Mouse (Mus musculus) liver, embryonic 15.5 days (tissue): ENCODE measurements around the gene Prkce. TPM values are rescaled to one million over a fixed set of nuclear protein-coding genes. Genes with fewer than 3 reads are reported as not detected.

Experiments
- ATAC-seq: fragments of 200-750 bp; cut with Nextera tagmentation; 2 replicates; pipeline ENCODE4 v1.8.0; 2017; ENCODE audit warnings: moderate number of reproducible peaks, mild to moderate bottlenecking, moderate library complexity; ENCODE audit not compliant: insufficient read depth
- H3K27ac ChIP-seq: fragments of 300-500 bp; sonication (generic); replicated peaks from 2 replicates; pipeline ENCODE4 v1.5.1; 2015; ENCODE audit warnings: mild to moderate bottlenecking, inconsistent platforms
- H3K27me3 ChIP-seq: fragments of 300-500 bp; sonication (generic); 2 replicates; pipeline ENCODE4 v1.6.1; 2015; ENCODE audit warnings: mild to moderate bottlenecking, inconsistent platforms
- H3K36me3 ChIP-seq: fragments of 300-500 bp; sonication (generic); replicated peaks from 2 replicates; pipeline ENCODE4 v1.6.1; 2015; ENCODE audit warnings: moderate library complexity, mild to moderate bottlenecking, inconsistent platforms
- H3K4me1 ChIP-seq: fragments of 300-500 bp; sonication (generic); replicated peaks from 2 replicates; pipeline ENCODE4 v1.6.1; 2015; ENCODE audit warnings: inconsistent platforms
- H3K4me2 ChIP-seq: fragments of 300-500 bp; sonication (generic); 2 replicates; pipeline ENCODE4 v1.6.1; 2015; ENCODE audit warnings: moderate library complexity, mild to moderate bottlenecking, inconsistent platforms
- H3K4me3 ChIP-seq: fragments of 300-500 bp; sonication (generic); replicated peaks from 2 replicates; pipeline ENCODE4 v1.5.1; 2015; ENCODE audit warnings: mild to moderate bottlenecking, inconsistent platforms
- H3K9ac ChIP-seq: fragments of 300-500 bp; sonication (generic); 2 replicates; pipeline ENCODE4 v1.6.1; 2015; ENCODE audit warnings: moderate library complexity, mild to moderate bottlenecking, inconsistent platforms
- H3K9me3 ChIP-seq: fragments of 300-500 bp; sonication (generic); replicated peaks from 2 replicates; pipeline ENCODE4 v1.6.1; 2016; ENCODE audit warnings: inconsistent platforms
- WGBS: fragments of 180-500 bp; shearing (Covaris S2); methylation state at CpG from one replicate; pipeline ENCODE4 v1.1.7; 2015; ENCODE audit warnings: mixed read lengths; ENCODE audit not compliant: insufficient replicate concordance; 5-methylcytosine and 5-hydroxymethylcytosine counted together
- polyA plus RNA-seq: library from polyadenylated mRNA; unstranded; fragments of >200 nt; fragmentation: Nextera tagmentation; extraction: Ambion mirVana; gene quantifications from 2 replicates; pipeline ENCODE4 v1.2.1, GENCODE M21; 2015

Gene Prkce
- polyA plus RNA-seq, 1 experiment from 2014 or later: 0.79 TPM

DNA sequence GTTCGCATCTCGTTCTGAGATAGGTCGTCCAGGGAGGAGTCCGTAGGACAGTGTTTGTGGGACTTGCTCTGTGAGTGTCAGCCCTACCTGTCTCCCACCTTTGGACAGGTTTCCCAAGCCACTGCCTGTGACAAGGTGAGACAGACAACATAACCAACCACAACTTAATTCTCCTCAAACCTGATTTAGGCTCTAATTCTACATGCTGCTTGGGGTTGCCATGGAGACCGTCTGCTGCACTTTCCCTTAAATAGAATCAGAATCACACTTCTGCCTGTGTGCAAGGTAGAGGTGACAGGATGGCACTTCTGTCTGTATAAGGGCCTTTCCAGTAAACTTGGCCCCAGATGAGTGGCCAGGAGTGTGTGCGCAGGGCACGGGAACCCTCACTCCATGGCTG, 248.4 kb downstream of the Prkce start:
- Histone ChIP-seq H3K9me3 (no peaks in the 10 kb centered on the region), H3K27me3 (no peaks in the 10 kb centered on the region), H3K4me2 (no peak overlapping the region), H3K4me1 (no peaks in the 10 kb centered on the region), H3K27ac (no peak overlapping the region), H3K9ac (no peak overlapping the region), H3K36me3 (no peaks in the 10 kb centered on the region), H3K4me3 (no peak overlapping the region)
- 71% methylated on average over 7 of the region's 7 CpGs for WGBS
- ATAC-seq: no peak

DNA sequence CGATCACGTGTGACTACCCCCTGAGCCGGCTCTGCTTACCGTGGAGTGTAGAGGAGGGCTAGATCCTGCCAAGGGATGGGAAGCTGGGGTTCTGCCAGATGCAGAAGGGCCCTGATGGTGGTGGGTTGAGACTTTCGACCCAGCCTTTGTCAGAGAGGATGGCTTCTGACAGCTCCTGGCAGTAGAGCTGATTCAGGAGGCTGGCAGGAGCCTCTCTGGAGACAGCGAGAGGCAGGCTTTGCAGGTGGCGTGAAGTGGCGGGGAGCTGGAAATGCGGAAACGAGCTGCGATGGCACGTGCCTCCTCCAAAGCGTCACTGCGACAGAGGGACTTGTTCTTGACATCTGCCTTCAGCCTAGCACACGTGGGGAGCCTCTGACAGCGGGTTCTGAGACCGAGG, 250.7 kb downstream of the Prkce start:
- no peaks in the 10 kb centered on the region for H3K4me1 ChIP-seq
- ATAC-seq: no peak
- no peak overlapping the region for H3K4me3 ChIP-seq
- H3K27ac ChIP-seq: no peak overlapping the region
- H3K9me3 ChIP-seq: no peaks in the 10 kb centered on the region
- 74% methylated on average over 17 of the region's 17 CpGs for WGBS
- no peaks in the 10 kb centered on the region for H3K27me3 ChIP-seq
- no peaks in the 10 kb centered on the region for H3K36me3 ChIP-seq
- H3K4me2 ChIP-seq: no peak overlapping the region
- H3K9ac ChIP-seq: no peak overlapping the region

DNA sequence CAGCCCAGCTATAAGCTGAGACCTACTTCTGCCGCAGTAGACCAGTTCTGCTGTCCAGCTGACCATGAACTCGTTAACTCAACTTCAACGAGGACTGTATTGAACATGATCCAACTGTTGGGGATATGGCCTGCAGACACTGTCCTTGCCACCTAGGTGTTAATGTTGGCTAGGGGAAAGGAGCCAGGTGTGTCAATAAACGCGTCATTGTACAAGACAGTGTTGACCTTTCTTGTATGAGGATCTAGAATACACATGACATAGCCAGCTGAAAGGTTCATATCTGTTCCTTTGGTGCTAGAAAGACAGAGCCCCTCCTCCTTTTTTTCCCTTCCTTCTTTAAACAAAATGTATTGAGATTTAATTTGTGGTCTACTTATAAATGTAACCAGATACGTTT, 251.6 kb downstream of the Prkce start:
- ATAC-seq: no peak
- H3K4me1 ChIP-seq: no peaks in the 10 kb centered on the region
- H3K4me2 ChIP-seq: no peak overlapping the region
- H3K4me3 ChIP-seq: no peak overlapping the region
- no peak overlapping the region for H3K9ac ChIP-seq
- H3K27me3 ChIP-seq: no peaks in the 10 kb centered on the region
- H3K27ac ChIP-seq: no peak overlapping the region
- WGBS: 72% methylated on average over 6 of the region's 6 CpGs
- no peaks in the 10 kb centered on the region for H3K36me3 ChIP-seq
- no peaks in the 10 kb centered on the region for H3K9me3 ChIP-seq

DNA sequence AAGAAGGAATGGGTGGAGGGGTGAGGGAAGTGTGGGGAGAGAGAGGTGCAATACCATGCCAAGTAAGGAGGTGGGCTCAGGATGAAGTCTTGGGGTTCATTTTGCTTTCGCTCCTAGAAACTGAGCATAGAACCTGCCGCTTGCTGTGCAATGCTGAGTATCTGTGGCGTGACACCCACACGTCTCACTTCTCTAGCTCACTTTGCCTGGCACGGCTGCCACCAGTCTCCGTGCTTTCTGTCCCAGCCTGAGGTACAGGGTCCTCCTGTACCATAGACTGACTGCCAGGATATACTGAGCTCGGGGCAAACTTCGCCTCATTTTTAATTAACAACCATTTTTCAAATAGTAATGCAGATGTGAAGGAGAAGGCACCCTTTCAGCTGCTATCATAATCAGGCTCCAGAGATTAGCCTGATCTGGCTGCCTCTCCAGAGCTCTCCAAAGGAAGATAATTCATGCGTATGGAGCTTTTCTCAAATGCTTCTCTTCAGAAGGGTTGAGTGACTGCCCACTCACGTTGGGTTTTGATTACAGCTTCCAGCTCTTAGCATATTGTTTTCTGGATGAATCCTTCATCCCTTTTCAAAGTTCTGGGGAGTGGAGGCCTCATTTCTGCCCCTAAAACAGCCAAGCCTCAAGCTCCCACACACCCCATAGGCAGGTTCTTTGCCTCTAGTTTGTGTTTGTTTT, 253.2 kb downstream of the Prkce start:
- no peak overlapping the region for H3K4me2 ChIP-seq
- H3K27me3 ChIP-seq: no peaks in the 10 kb centered on the region
- no peak overlapping the region for H3K27ac ChIP-seq
- no peaks in the 10 kb centered on the region for H3K36me3 ChIP-seq
- 67% methylated on average over 10 of the region's 10 CpGs for WGBS
- no peak overlapping the region for H3K4me3 ChIP-seq
- H3K9me3 ChIP-seq: no peaks in the 10 kb centered on the region
- ATAC-seq: no peak
- H3K9ac ChIP-seq: no peak overlapping the region
- H3K4me1 ChIP-seq: no peaks in the 10 kb centered on the region

DNA sequence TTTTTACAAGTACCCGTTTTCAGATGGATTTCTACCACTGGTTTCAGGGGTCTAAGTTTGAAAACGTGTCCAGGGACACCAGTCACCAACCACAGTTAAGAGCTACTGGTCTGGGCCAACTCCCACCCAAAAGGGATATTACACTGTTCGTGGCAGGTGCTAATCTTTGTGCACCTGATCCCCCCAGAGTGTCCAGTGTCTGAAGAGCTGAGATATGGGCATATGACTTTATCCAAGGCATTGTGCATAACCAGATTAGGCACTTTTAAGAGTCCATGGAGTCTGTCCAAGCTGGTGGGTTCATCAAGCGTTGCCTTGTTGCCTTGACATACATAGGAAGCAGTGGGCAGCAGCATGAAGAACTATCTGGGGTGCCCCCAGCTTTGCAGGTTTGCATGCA, 254.4 kb downstream of the Prkce start:
- ATAC-seq: no peak
- Histone ChIP-seq H3K9ac (no peak overlapping the region), H3K27me3 (no peaks in the 10 kb centered on the region), H3K27ac (no peak overlapping the region), H3K4me2 (no peak overlapping the region), H3K9me3 (no peaks in the 10 kb centered on the region), H3K4me3 (no peak overlapping the region), H3K4me1 (no peaks in the 10 kb centered on the region), H3K36me3 (no peaks in the 10 kb centered on the region)
- 33% methylated on average over 4 of the region's 4 CpGs for WGBS

DNA sequence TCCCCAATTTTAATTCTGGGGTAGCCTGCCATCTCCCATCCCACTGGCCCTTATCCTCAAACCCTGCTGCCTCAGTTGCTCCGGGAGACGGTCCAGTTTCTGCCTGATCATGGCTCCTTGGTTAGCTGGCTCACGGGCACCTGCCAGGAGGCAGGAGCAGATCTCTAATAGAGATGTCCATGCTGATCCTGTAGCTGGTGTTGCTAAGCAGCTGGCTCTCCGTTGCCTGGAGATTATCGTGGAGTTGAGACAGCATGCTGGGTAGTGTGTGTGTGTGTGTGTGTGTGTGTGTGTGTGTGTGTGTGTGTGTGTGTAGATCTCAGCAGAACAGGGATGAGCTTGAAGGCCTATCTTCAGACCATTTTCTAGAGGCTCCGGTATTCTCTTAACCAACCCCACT, 262.3 kb downstream of the Prkce start:
- Histone ChIP-seq H3K27me3 (no peaks in the 10 kb centered on the region), H3K36me3 (no peaks in the 10 kb centered on the region), H3K9me3 (no peaks in the 10 kb centered on the region), H3K27ac (no peak overlapping the region), H3K4me2 (no peak overlapping the region), H3K4me3 (no peak overlapping the region), H3K4me1 (no peaks in the 10 kb centered on the region), H3K9ac (no peak overlapping the region)
- ATAC-seq: no peak
- 77% methylated on average over 6 of the region's 6 CpGs for WGBS

DNA sequence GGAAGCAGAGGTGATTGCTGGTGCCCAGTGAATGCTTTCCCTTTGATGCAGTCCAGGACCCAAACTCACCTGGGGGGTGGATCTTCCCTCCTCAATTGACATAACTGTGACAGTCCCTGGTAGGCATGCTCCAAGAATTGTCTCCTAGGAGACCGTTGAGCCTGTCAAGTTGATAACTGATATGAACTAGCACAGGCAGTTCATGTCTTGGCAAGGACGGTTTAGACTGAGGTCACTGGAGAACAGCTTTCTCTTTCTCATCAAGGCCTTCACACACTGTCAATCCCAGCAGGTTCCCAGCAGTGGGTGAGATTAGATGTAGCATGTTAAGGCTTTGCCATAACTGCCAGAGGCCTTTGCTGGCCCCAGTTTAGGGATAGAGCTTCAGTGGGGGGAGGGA, 265.5 kb downstream of the Prkce start:
- Histone ChIP-seq H3K9ac (no peak overlapping the region), H3K4me1 (no peaks in the 10 kb centered on the region; the same call in 1 of the 2 replicates), H3K27me3 (no peaks in the 10 kb centered on the region), H3K4me3 (no peak overlapping the region), H3K4me2 (no peak overlapping the region), H3K36me3 (no peaks in the 10 kb centered on the region), H3K27ac (no peak overlapping the region), H3K9me3 (no peaks in the 10 kb centered on the region)
- WGBS: 38% methylated on average over 2 of the region's 2 CpGs
- ATAC-seq: no peak

DNA sequence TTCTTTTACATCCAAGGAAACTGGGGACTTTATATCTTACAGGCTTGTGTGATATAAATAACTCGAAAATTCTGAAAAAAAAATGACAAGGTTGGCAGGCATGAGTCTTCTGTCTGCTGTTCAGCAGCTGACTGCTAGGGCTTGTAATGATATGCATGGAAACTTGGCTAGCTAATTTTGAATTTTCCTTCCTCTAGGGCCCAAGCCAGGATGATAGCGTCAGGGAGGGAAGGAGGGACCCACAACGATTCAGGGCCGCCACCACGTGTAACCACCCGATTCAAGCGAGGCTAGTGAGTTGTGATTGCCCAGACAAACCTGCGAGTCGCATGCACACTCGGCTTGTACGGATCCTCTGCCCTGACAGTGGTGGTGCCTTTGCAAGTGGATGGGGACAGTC, 266.2 kb downstream of the Prkce start:
- Histone ChIP-seq H3K27ac (no peak overlapping the region), H3K9ac (no peak overlapping the region), H3K27me3 (no peaks in the 10 kb centered on the region), H3K4me2 (no peak overlapping the region), H3K36me3 (no peaks in the 10 kb centered on the region), H3K4me1 (no peaks in the 10 kb centered on the region; the same call in 1 of the 2 replicates), H3K4me3 (no peak overlapping the region), H3K9me3 (no peaks in the 10 kb centered on the region)
- 78% methylated on average over 11 of the region's 11 CpGs for WGBS
- no peak for ATAC-seq

DNA sequence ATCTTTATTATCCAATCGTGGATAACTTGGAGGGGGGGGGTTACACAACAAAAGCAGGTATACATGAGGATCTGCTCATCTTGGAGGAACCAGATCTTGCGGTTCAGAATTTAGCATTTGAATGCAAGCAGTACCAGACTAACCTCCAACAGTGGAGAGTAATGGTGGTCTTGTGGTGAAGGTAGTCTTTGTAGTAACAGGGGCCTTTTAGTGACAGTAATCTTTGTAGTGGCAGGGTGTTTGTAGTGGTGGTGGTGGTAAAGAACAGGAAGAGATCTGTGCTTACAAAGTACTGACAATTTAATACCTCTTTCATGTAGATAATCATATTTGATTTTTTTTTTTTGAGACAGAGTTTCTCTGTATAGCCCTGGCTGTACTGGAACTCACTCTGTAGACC, 267.2 kb downstream of the Prkce start:
- whole genome bisulfite sequencing: 60% methylated on average over 2 of the region's 2 CpGs
- no peak overlapping the region for H3K4me3 ChIP-seq

DNA sequence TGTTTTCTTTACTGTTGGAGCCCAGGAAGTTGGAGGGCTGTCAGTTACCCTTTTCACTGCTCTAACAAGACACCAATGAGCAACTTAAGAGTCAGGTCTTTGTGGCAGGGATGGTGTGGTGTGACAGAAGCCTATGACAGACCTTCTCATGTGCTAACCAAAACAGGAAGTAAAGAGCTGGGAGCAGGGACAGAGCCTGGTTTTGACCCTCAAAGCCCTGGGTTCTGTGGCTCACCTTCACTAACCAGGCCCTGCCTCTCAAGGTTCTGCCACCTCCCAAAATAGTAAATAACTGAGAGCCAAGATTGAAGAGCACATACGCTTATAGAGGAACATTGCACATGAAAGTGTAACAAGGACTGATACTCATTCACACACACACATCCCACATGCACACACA, 268.0 kb downstream of the Prkce start:
- Histone ChIP-seq H3K36me3 (no peaks in the 10 kb centered on the region), H3K9ac (no peak overlapping the region), H3K4me2 (no peak overlapping the region), H3K9me3 (no peaks in the 10 kb centered on the region), H3K27ac (no peak overlapping the region), H3K4me3 (no peak overlapping the region), H3K27me3 (no peaks in the 10 kb centered on the region), H3K4me1 (no peaks in the 10 kb centered on the region; the same call in 1 of the 2 replicates)
- no peak for ATAC-seq
- 74% methylated on average over 1 of the region's 1 CpGs for WGBS

More for the DNA sequence above, 267.2 kb downstream of the Prkce start:
- H3K9ac ChIP-seq: no peak overlapping the region
- no peaks in the 10 kb centered on the region for H3K9me3 ChIP-seq
- H3K4me1 ChIP-seq: no peaks in the 10 kb centered on the region; the same call in 1 of the 2 replicates
- H3K27ac ChIP-seq: no peak overlapping the region
- H3K36me3 ChIP-seq: no peaks in the 10 kb centered on the region
- no peak overlapping the region for H3K4me2 ChIP-seq
- H3K27me3 ChIP-seq: no peaks in the 10 kb centered on the region
- no peak for ATAC-seq

DNA sequence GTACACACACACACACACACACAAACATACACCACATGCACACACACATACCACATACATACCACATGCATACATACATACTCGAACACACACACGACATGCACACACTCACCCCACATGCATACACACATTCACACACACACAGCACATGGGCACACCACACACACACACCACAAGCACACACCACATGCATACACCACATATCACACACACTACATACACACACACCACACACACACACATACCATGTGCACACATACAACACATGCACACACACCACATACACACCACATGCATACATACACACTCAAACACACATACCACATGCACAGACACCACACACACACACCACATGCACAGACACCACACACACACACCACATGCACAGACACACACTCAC, 268.4 kb downstream of the Prkce start:
- no peak for ATAC-seq
- Histone ChIP-seq H3K36me3 (no peaks in the 10 kb centered on the region), H3K27me3 (no peaks in the 10 kb centered on the region), H3K4me3 (no peak overlapping the region), H3K4me1 (no peaks in the 10 kb centered on the region; the same call in 1 of the 2 replicates), H3K9ac (no peak overlapping the region), H3K27ac (no peak overlapping the region), H3K4me2 (no peak overlapping the region), H3K9me3 (no peaks in the 10 kb centered on the region)
- 87% methylated on average over 2 of the region's 2 CpGs for WGBS
